Mouse (Mus musculus): Measurements from ENCODE around the gene Ptger1.

GRCm38 (mm10) chr8:83716563-83716962 is 50.1 kb downstream of the Ptger1 start:
- TF ChIP-seq CTCF (IDR thresholded peaks at IDR 0.05; ENCODE audit: low read depth) (no peak), EP300 (optimal IDR thresholded peaks at IDR 0.05) (no peak)

Data from stomach, postnatal 0 days (tissue).